Mouse (Mus musculus) CD4-positive naive resting alpha-beta T cell, adult 57 days (primary cell): ENCODE measurements around the gene Ints14. TPM values are rescaled to one million over a fixed set of nuclear protein-coding genes. Genes with fewer than 3 reads are reported as not detected.

Source experiments
- total RNA-seq: library from RNA; stranded (reverse); gene quantifications from one replicate; pipeline ENCODE4 v1.2.4, GENCODE M21; 2023

Ints14 gene
- 33.6 TPM for total RNA-seq

GRCm38 (mm10) chr9:64960117-64960977 lies at the start of gene Ints14:
TSS of gene Ints14 (plus strand) at chr9:64960905.

GRCm38 (mm10) chr9:64951161-64951657 lies 9.5 kb upstream of the Ints14 start, which contains the start of gene Slc24a1:
TSS of gene Slc24a1 (minus strand) at chr9:64951607.

GRCm38 (mm10) chr9:65020991-65021886 lies 60.5 kb downstream of the Ints14 start, which contains the start of gene Hacd3:
TSS of gene Hacd3 (minus strand) at chr9:65021693.

GRCm38 (mm10) chr9:65032269-65033108 lies 71.8 kb downstream of the Ints14 start, which contains the start of gene Dpp8:
TSS of gene Dpp8 (plus strand) at chr9:65032414.

Other genes starting within 250 kb of the Ints14 start
- gene Rab11a, start 223.1 kb upstream of the Ints14 start, total RNA-seq = 97.2 TPM
- 87.1 TPM for gene Dennd4a, start 149.6 kb upstream of the Ints14 start, total RNA-seq
- gene Slc24a1, start 9.3 kb upstream of the Ints14 start, total RNA-seq = not detected
- 29.3 TPM for gene Hacd3, start 60.8 kb downstream of the Ints14 start, total RNA-seq
- gene Dpp8, start 71.5 kb downstream of the Ints14 start, total RNA-seq = 74.5 TPM
- gene Igdcc4, start 140.6 kb downstream of the Ints14 start, total RNA-seq = 0.24 TPM
- not detected for gene Igdcc3, start 180.3 kb downstream of the Ints14 start, total RNA-seq
- 7.2 TPM for gene Parp16, start 234.4 kb downstream of the Ints14 start, total RNA-seq